Mouse (Mus musculus): ENCODE measurements around the gene Syne2. TPM values are rescaled to one million over a fixed set of nuclear protein-coding genes. Genes with fewer than 3 reads are reported as not detected.

Syne2 gene
- polyA plus RNA-seq, 1 experiment from 2014 or later = 11.3 TPM

- 0 out of 2 replicates have a peak overlapping the region, but pooled peaks have one; percentile 6 for H3K4me2 ChIP-seq
- H3K36me3 ChIP-seq = no peaks in the 10 kb centered on the region
- H3K9ac ChIP-seq = no peak overlapping the region
- ATAC-seq = no peak
- no peak overlapping the region for H3K4me3 ChIP-seq
- peaks cover 15% of the 10 kb centered on the region for H3K27me3 ChIP-seq (replicated peaks)
- no peak overlapping the region for H3K27ac ChIP-seq
- H3K4me1 ChIP-seq = peaks cover 28% of the 10 kb centered on the region
- no peaks in the 10 kb centered on the region for H3K9me3 ChIP-seq (replicated peaks)
- 42% methylated on average over 8 of the region's 8 CpGs for WGBS (ENCODE audit: insufficient replicate concordance)
Observed at GRCm38 (mm10) chr12:75853559-75853958, 35.6 kb downstream of the Syne2 start.

DNA sequence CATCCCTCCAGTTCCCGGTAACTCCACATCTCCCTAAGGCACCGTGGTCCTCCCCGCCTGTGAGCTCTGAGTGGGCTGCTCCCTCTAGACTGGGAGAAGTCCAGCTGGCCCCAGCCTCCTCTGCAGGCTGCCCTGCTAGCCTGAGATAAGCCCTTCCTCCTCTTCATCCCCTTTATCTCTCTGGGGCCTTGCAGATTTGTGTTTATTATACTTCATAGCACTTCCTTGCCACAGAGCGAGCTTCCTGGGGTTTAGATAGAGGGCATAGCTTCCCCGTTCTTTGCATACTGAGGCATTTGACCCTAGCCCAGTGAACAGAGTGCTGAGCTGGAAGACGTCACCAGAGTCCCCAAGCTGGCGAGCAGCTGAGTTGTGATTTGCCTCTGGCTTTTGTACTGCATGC lies 37.1 kb downstream of the Syne2 start:
- Histone ChIP-seq H3K4me2 (peak overlapping the region; percentile 31), H3K9me3 (replicated peaks) (no peaks in the 10 kb centered on the region), H3K27me3 (replicated peaks) (peaks cover 15% of the 10 kb centered on the region), H3K4me1 (peaks cover 28% of the 10 kb centered on the region), H3K9ac (no peak overlapping the region), H3K27ac (no peak overlapping the region), H3K4me3 (no peak overlapping the region), H3K36me3 (no peaks in the 10 kb centered on the region)
- WGBS (ENCODE audit: insufficient replicate concordance) = 7% methylated on average over 7 of the region's 7 CpGs
- ATAC-seq = peak; percentile 84

GRCm38 (mm10) chr12:75855621-75856020 lies 37.7 kb downstream of the Syne2 start:
- Histone ChIP-seq H3K9me3 (replicated peaks) (no peaks in the 10 kb centered on the region), H3K4me1 (peaks cover 28% of the 10 kb centered on the region), H3K4me2 (no peak overlapping the region), H3K9ac (no peak overlapping the region), H3K36me3 (no peaks in the 10 kb centered on the region), H3K27ac (no peak overlapping the region), H3K27me3 (replicated peaks) (peaks cover 15% of the 10 kb centered on the region), H3K4me3 (no peak overlapping the region)
- WGBS (ENCODE audit: insufficient replicate concordance) = 71% methylated on average over 9 of the region's 9 CpGs
- ATAC-seq = no peak

- no peak overlapping the region for H3K27ac ChIP-seq
Observed at GRCm38 (mm10) chr12:75856096-75856868, 38.3 kb downstream of the Syne2 start.

DNA sequence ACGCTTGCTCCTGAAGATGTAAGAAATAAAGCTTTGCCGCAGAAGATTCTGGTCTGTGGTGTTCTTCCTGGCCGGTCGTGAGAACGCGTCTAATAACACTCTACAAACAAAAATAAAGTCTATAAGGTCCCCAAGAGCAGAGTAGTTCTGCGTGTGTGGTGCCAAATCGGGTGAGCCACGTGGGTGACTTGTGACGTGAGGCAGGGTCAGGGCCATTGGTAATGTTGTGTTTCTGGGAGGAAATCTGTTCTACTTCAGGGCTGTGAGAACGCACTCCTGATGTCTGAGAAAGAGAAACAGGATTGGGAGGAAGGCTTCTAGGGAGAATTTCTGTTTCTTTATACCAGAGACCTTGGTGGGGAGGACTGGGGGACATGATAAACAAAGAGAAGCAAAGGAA lies 42.0 kb downstream of the Syne2 start:
- Histone ChIP-seq H3K4me1 (peaks cover 16% of the 10 kb centered on the region), H3K27ac (no peak overlapping the region), H3K9ac (no peak overlapping the region), H3K4me3 (no peak overlapping the region), H3K4me2 (no peak overlapping the region), H3K9me3 (replicated peaks) (no peaks in the 10 kb centered on the region), H3K27me3 (replicated peaks) (peaks cover 15% of the 10 kb centered on the region), H3K36me3 (no peaks in the 10 kb centered on the region)
- no peak for ATAC-seq
- WGBS (ENCODE audit: insufficient replicate concordance) = 82% methylated on average over 11 of the region's 11 CpGs

More at GRCm38 (mm10) chr12:75856096-75856868, 38.3 kb downstream of the Syne2 start:
- H3K4me3 ChIP-seq = no peak overlapping the region
- H3K9ac ChIP-seq = no peak overlapping the region
- WGBS (ENCODE audit: insufficient replicate concordance) = 42% methylated on average over 14 of the region's 14 CpGs
- peaks cover 28% of the 10 kb centered on the region for H3K4me1 ChIP-seq
- H3K36me3 ChIP-seq = no peaks in the 10 kb centered on the region
- H3K4me2 ChIP-seq = no peak overlapping the region
- no peaks in the 10 kb centered on the region for H3K9me3 ChIP-seq (replicated peaks)
- H3K27me3 ChIP-seq (replicated peaks) = peaks cover 15% of the 10 kb centered on the region
- no peak for ATAC-seq

DNA sequence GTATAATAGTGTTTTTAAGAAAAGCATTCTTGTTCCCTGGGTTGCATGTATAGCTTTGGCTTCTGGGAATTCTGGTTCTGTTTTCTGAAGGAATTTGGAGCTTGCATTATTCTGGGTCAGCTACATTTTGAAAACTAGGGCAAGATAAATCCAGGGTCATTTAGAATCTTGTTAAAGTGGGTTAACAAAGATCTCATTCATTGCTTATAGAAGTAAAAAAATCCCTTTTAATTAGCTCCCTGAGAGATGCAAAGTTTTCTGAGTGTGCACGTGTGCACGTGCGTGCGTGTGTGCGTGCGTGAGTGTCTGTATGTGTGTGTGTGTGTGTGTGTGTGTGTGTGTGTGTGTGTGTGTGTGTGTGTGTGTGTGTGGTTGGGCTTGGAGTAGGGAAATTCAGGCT lies 42.9 kb downstream of the Syne2 start:
- no peaks in the 10 kb centered on the region for H3K36me3 ChIP-seq
- ATAC-seq = no peak
- WGBS (ENCODE audit: insufficient replicate concordance) = 82% methylated on average over 6 of the region's 6 CpGs
- peaks cover 15% of the 10 kb centered on the region for H3K27me3 ChIP-seq (replicated peaks)
- no peaks in the 10 kb centered on the region for H3K9me3 ChIP-seq (replicated peaks)
- no peak overlapping the region for H3K27ac ChIP-seq
- H3K4me2 ChIP-seq = no peak overlapping the region
- H3K9ac ChIP-seq = no peak overlapping the region
- H3K4me3 ChIP-seq = no peak overlapping the region
- peaks cover 8% of the 10 kb centered on the region; the same call in 1 of the 2 replicates for H3K4me1 ChIP-seq

- H3K9me3 ChIP-seq (replicated peaks) = no peaks in the 10 kb centered on the region
- no peak overlapping the region for H3K27ac ChIP-seq
- no peak for ATAC-seq
- H3K27me3 ChIP-seq (replicated peaks) = no peaks in the 10 kb centered on the region
- H3K4me3 ChIP-seq = no peak overlapping the region
- H3K9ac ChIP-seq = no peak overlapping the region
- no peaks in the 10 kb centered on the region for H3K4me1 ChIP-seq
- 73% methylated on average over 2 of the region's 2 CpGs for WGBS (ENCODE audit: insufficient replicate concordance)
- no peak overlapping the region for H3K4me2 ChIP-seq
- no peaks in the 10 kb centered on the region for H3K36me3 ChIP-seq
Observed at GRCm38 (mm10) chr12:75865166-75865565, 47.2 kb downstream of the Syne2 start.

DNA sequence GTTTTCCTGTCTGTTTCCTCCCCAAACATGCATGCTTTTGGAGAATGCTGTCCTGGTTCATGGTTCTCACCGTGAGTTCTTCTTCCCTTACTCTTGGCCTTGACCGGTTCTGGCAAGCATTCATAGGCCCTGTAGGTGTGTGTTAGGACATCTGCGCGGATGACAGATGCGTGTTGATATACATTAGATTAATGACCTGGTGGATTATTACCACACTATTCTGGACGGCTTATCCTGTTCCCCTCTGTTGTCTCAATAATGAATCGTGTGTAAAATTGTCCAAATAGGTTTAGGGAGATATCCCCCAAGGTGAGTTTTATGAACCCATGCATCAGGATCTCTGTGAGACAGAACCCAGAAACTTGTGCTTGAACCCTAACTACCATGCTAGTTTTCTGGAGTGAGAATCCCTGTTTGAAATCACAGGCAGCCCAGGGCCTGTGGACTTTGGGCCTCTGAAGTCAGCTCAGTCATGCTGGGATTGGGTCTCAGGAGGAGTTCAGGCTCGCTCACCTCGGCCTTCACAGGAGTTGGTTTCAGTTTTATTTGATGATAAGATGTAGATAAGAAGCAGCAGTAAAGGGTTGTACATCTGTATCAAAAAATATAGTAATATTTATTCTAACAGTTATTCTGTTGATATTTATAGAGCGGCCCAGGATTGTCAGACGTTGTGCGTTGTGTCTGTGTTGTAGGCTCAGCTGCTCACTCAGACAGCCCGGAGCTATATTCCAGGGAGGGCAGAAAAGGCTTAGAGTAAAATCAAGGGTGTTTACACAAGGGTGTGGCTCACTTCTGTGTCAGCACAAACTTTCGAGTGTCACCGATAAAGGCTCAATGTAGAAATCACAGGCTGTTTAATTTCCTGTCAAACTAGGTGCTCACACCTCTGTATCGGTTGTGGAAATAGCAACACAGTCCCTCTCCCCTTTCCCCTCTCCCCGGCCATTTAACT lies 48.8 kb downstream of the Syne2 start:
- Histone ChIP-seq H3K27ac (no peak overlapping the region), H3K36me3 (no peaks in the 10 kb centered on the region), H3K9ac (no peak overlapping the region), H3K27me3 (replicated peaks) (no peaks in the 10 kb centered on the region), H3K4me2 (no peak overlapping the region), H3K9me3 (replicated peaks) (no peaks in the 10 kb centered on the region), H3K4me3 (no peak overlapping the region), H3K4me1 (no peaks in the 10 kb centered on the region)
- no peak for ATAC-seq
- WGBS (ENCODE audit: insufficient replicate concordance) = 65% methylated on average over 17 of the region's 17 CpGs

- no peak for ATAC-seq
- H3K4me1 ChIP-seq = no peaks in the 10 kb centered on the region
- WGBS (ENCODE audit: insufficient replicate concordance) = 73% methylated on average over 9 of the region's 9 CpGs
Observed at GRCm38 (mm10) chr12:75873546-75874235, 55.8 kb downstream of the Syne2 start.

GRCm38 (mm10) chr12:75874287-75874994 lies 56.5 kb downstream of the Syne2 start:
- Histone ChIP-seq H3K36me3 (no peaks in the 10 kb centered on the region), H3K9ac (no peak overlapping the region), H3K27me3 (replicated peaks) (no peaks in the 10 kb centered on the region), H3K4me2 (no peak overlapping the region), H3K27ac (no peak overlapping the region), H3K4me1 (no peaks in the 10 kb centered on the region), H3K9me3 (replicated peaks) (no peaks in the 10 kb centered on the region), H3K4me3 (no peak overlapping the region)
- WGBS (ENCODE audit: insufficient replicate concordance) = 53% methylated on average over 12 of the region's 12 CpGs
- ATAC-seq = no peak

More at GRCm38 (mm10) chr12:75873546-75874235, 55.8 kb downstream of the Syne2 start:
- no peaks in the 10 kb centered on the region for H3K9me3 ChIP-seq (replicated peaks)
- H3K27me3 ChIP-seq (replicated peaks) = no peaks in the 10 kb centered on the region
- no peak overlapping the region for H3K9ac ChIP-seq
- H3K4me2 ChIP-seq = no peak overlapping the region
- no peaks in the 10 kb centered on the region for H3K36me3 ChIP-seq
- no peak overlapping the region for H3K27ac ChIP-seq
- H3K4me3 ChIP-seq = no peak overlapping the region

DNA sequence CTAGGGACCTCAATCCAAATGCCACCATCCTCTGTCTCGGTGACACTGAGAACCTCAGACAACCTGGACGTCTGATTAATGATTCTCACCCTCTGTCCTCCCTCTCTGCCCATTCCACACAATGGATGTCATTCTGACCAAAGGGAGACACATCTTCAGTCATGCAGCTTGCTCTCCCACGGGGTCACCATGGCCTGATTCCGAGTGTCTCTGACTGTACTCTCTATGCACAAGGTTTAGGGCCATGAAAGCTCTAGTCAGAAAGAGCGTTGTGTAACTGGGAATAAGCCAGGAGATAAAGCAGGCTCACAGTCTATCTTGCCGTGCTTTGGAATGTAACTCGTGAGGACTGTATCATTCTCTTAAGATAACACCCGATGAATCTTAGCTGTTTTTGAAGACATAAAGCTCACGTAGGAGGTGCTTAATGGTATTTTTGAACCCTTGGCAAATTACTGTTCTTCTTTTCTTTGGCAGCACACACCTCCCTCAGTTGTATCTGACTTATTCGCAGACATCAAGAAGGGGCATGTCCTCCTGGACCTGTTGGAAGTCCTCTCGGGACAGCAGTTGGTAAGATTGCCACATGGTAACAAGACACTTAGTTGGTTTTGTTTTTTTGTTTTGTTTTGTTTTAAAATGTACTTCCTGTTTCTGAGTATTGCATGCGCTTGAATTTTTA lies 61.8 kb downstream of the Syne2 start:
- H3K27me3 ChIP-seq (replicated peaks) = no peaks in the 10 kb centered on the region
- H3K9me3 ChIP-seq (replicated peaks) = no peaks in the 10 kb centered on the region
- 60% methylated on average over 12 of the region's 12 CpGs for WGBS (ENCODE audit: insufficient replicate concordance)
- no peak overlapping the region for H3K27ac ChIP-seq
- H3K9ac ChIP-seq = no peak overlapping the region
- no peak overlapping the region for H3K4me2 ChIP-seq
- no peak overlapping the region for H3K4me3 ChIP-seq
- no peaks in the 10 kb centered on the region for H3K4me1 ChIP-seq
- no peak for ATAC-seq
- no peaks in the 10 kb centered on the region for H3K36me3 ChIP-seq

Data from liver, embryonic 12.5 days (tissue).